Mouse (Mus musculus): ENCODE measurements around the gene Elac2. TPM values are rescaled to one million over a fixed set of nuclear protein-coding genes. Genes with fewer than 3 reads are reported as not detected.

The Elac2 gene
- total RNA-seq, 1 experiment, result 124 TPM

- DNase-seq (ENCODE audit: low read depth, low spot score), result no peak
- in situ Hi-C loops (cut with MboI; ENCODE audit: low sequenced_read_pairs in 2 of 2, unreplicated experiment in 2 of 2), result no loop called here
- Histone ChIP-seq H3K4me3 (ENCODE audit: insufficient read depth in 1 of 2, low read depth in 1 of 2, low read length in 2 of 2, poor library complexity in 1 of 2, severe bottlenecking in 1 of 2) (no peak overlapping the region), H3K9me3 (ENCODE audit: control insufficient read depth, insufficient read depth, low read depth, low read length) (no peaks in the 10 kb centered on the region), H3K9ac (ENCODE audit: insufficient read depth, low read depth, low read length, poor library complexity, severe bottlenecking) (no peak overlapping the region), H3K36me3 (ENCODE audit: control insufficient read depth, insufficient read depth, low read length, poor library complexity, severe bottlenecking) (peaks cover 18% of the 10 kb centered on the region), H3K27ac (ENCODE audit: insufficient read depth, low read depth, low read length, poor library complexity, severe bottlenecking) (no peak overlapping the region), H3K4me1 (ENCODE audit: control insufficient read depth in 2 of 2, insufficient read depth in 2 of 2, low read length in 2 of 2, poor library complexity in 1 of 2) (no peaks in the 10 kb centered on the region)
- TF ChIP-seq HCFC1 (IDR thresholded peaks at IDR 0.05; ENCODE audit: borderline replicate concordance, insufficient read depth, low read length) (no peak), MAFK (IDR thresholded peaks at IDR 0.05; ENCODE audit: insufficient read depth, low read depth, low read length) (no peak), CHD2 (IDR thresholded peaks at IDR 0.05; ENCODE audit: low read depth, low read length) (no peak), ZC3H11A (IDR thresholded peaks at IDR 0.05; ENCODE audit: borderline replicate concordance, low read depth, low read length) (no peak), ZNF384 (IDR thresholded peaks at IDR 0.05; ENCODE audit: low read depth, low read length) (no peak)
Observed at GRCm38 (mm10) chr11:65022771-65023170, 43.9 kb downstream of the Elac2 start.

GRCm38 (mm10) chr11:65028049-65028448 is 49.2 kb downstream of the Elac2 start:
- H3K27ac ChIP-seq (ENCODE audit: insufficient read depth, low read depth, low read length, poor library complexity, severe bottlenecking), result no peak overlapping the region
- H3K9me3 ChIP-seq (ENCODE audit: control insufficient read depth, insufficient read depth, low read depth, low read length), result no peaks in the 10 kb centered on the region
- in situ Hi-C loops (cut with MboI; ENCODE audit: low sequenced_read_pairs in 2 of 2, unreplicated experiment in 2 of 2), result no loop called here
- TF ChIP-seq MAFK (IDR thresholded peaks at IDR 0.05; ENCODE audit: insufficient read depth, low read depth, low read length) (no peak), HCFC1 (IDR thresholded peaks at IDR 0.05; ENCODE audit: borderline replicate concordance, insufficient read depth, low read length) (no peak), CHD2 (IDR thresholded peaks at IDR 0.05; ENCODE audit: low read depth, low read length) (no peak), ZC3H11A (IDR thresholded peaks at IDR 0.05; ENCODE audit: borderline replicate concordance, low read depth, low read length) (no peak)
- no peaks in the 10 kb centered on the region for H3K4me1 ChIP-seq (ENCODE audit: control insufficient read depth in 2 of 2, insufficient read depth in 2 of 2, low read length in 2 of 2, poor library complexity in 1 of 2)
- DNase-seq (ENCODE audit: low read depth, low spot score), result no peak
- H3K4me3 ChIP-seq (ENCODE audit: insufficient read depth in 1 of 2, low read depth in 1 of 2, low read length in 2 of 2, poor library complexity in 1 of 2, severe bottlenecking in 1 of 2), result no peak overlapping the region
- H3K9ac ChIP-seq (ENCODE audit: insufficient read depth, low read depth, low read length, poor library complexity, severe bottlenecking), result no peak overlapping the region
- peaks cover 14% of the 10 kb centered on the region; the same call in 1 of the 2 replicates for H3K36me3 ChIP-seq (ENCODE audit: control insufficient read depth, insufficient read depth, low read length, poor library complexity, severe bottlenecking)

- no peak overlapping the region for H3K9ac ChIP-seq (ENCODE audit: insufficient read depth, low read depth, low read length, poor library complexity, severe bottlenecking)
- peaks cover 10% of the 10 kb centered on the region; the same call in 1 of the 2 replicates for H3K36me3 ChIP-seq (ENCODE audit: control insufficient read depth, insufficient read depth, low read length, poor library complexity, severe bottlenecking)
- no peak overlapping the region for H3K4me3 ChIP-seq (ENCODE audit: insufficient read depth in 1 of 2, low read depth in 1 of 2, low read length in 2 of 2, poor library complexity in 1 of 2, severe bottlenecking in 1 of 2)
- in situ Hi-C loops (cut with MboI; ENCODE audit: low sequenced_read_pairs in 2 of 2, unreplicated experiment in 2 of 2), result no loop called here
- DNase-seq (ENCODE audit: low read depth, low spot score), result no peak
- no peak overlapping the region for H3K27ac ChIP-seq (ENCODE audit: insufficient read depth, low read depth, low read length, poor library complexity, severe bottlenecking)
- TF ChIP-seq ZNF384 (IDR thresholded peaks at IDR 0.05; ENCODE audit: low read depth, low read length) (no peak), CHD2 (IDR thresholded peaks at IDR 0.05; ENCODE audit: low read depth, low read length) (no peak), HCFC1 (IDR thresholded peaks at IDR 0.05; ENCODE audit: borderline replicate concordance, insufficient read depth, low read length) (no peak), MAFK (IDR thresholded peaks at IDR 0.05; ENCODE audit: insufficient read depth, low read depth, low read length) (no peak), ZC3H11A (IDR thresholded peaks at IDR 0.05; ENCODE audit: borderline replicate concordance, low read depth, low read length) (no peak)
- H3K4me1 ChIP-seq (ENCODE audit: control insufficient read depth in 2 of 2, insufficient read depth in 2 of 2, low read length in 2 of 2, poor library complexity in 1 of 2), result no peaks in the 10 kb centered on the region
- no peaks in the 10 kb centered on the region for H3K9me3 ChIP-seq (ENCODE audit: control insufficient read depth, insufficient read depth, low read depth, low read length)
Observed at GRCm38 (mm10) chr11:65030201-65030600, 51.4 kb downstream of the Elac2 start.

GRCm38 (mm10) chr11:65032221-65032620 is 53.4 kb downstream of the Elac2 start:
- H3K27ac ChIP-seq (ENCODE audit: insufficient read depth, low read depth, low read length, poor library complexity, severe bottlenecking), result no peak overlapping the region
- TF ChIP-seq MAFK (IDR thresholded peaks at IDR 0.05; ENCODE audit: insufficient read depth, low read depth, low read length) (no peak), ZNF384 (IDR thresholded peaks at IDR 0.05; ENCODE audit: low read depth, low read length) (no peak), CHD2 (IDR thresholded peaks at IDR 0.05; ENCODE audit: low read depth, low read length) (no peak), ZC3H11A (IDR thresholded peaks at IDR 0.05; ENCODE audit: borderline replicate concordance, low read depth, low read length) (no peak), HCFC1 (IDR thresholded peaks at IDR 0.05; ENCODE audit: borderline replicate concordance, insufficient read depth, low read length) (no peak)
- H3K4me1 ChIP-seq (ENCODE audit: control insufficient read depth in 2 of 2, insufficient read depth in 2 of 2, low read length in 2 of 2, poor library complexity in 1 of 2), result no peaks in the 10 kb centered on the region
- peaks cover 8% of the 10 kb centered on the region; the same call in 1 of the 2 replicates for H3K36me3 ChIP-seq (ENCODE audit: control insufficient read depth, insufficient read depth, low read length, poor library complexity, severe bottlenecking)
- H3K9ac ChIP-seq (ENCODE audit: insufficient read depth, low read depth, low read length, poor library complexity, severe bottlenecking), result no peak overlapping the region
- no peaks in the 10 kb centered on the region for H3K9me3 ChIP-seq (ENCODE audit: control insufficient read depth, insufficient read depth, low read depth, low read length)
- no peak overlapping the region for H3K4me3 ChIP-seq (ENCODE audit: insufficient read depth in 1 of 2, low read depth in 1 of 2, low read length in 2 of 2, poor library complexity in 1 of 2, severe bottlenecking in 1 of 2)
- no peak for DNase-seq (ENCODE audit: low read depth, low spot score)
- in situ Hi-C loops (cut with MboI; ENCODE audit: low sequenced_read_pairs in 2 of 2, unreplicated experiment in 2 of 2), result no loop called here

GRCm38 (mm10) chr11:65038996-65039395 is 60.2 kb downstream of the Elac2 start:
- H3K4me3 ChIP-seq (ENCODE audit: insufficient read depth in 1 of 2, low read depth in 1 of 2, low read length in 2 of 2, poor library complexity in 1 of 2, severe bottlenecking in 1 of 2), result no peak overlapping the region
- TF ChIP-seq HCFC1 (IDR thresholded peaks at IDR 0.05; ENCODE audit: borderline replicate concordance, insufficient read depth, low read length), result no peak
- H3K9ac ChIP-seq (ENCODE audit: insufficient read depth, low read depth, low read length, poor library complexity, severe bottlenecking), result no peak overlapping the region
- no peaks in the 10 kb centered on the region; the same call in 1 of the 2 replicates for H3K36me3 ChIP-seq (ENCODE audit: control insufficient read depth, insufficient read depth, low read length, poor library complexity, severe bottlenecking)
- in situ Hi-C loops (cut with MboI; ENCODE audit: low sequenced_read_pairs in 2 of 2, unreplicated experiment in 2 of 2), result no loop called here
- H3K9me3 ChIP-seq (ENCODE audit: control insufficient read depth, insufficient read depth, low read depth, low read length), result no peaks in the 10 kb centered on the region
- no peak overlapping the region for H3K27ac ChIP-seq (ENCODE audit: insufficient read depth, low read depth, low read length, poor library complexity, severe bottlenecking)
- no peak for DNase-seq (ENCODE audit: low read depth, low spot score)
- H3K4me1 ChIP-seq (ENCODE audit: control insufficient read depth in 2 of 2, insufficient read depth in 2 of 2, low read length in 2 of 2, poor library complexity in 1 of 2), result no peaks in the 10 kb centered on the region
